Mouse (Mus musculus): ENCODE measurements around the gene Stk40. TPM values are rescaled to one million over a fixed set of nuclear protein-coding genes. Genes with fewer than 3 reads are reported as not detected.

Gene Stk40
- polyA plus RNA-seq, 1 experiment from 2014 or later: 41.3 TPM

DNA sequence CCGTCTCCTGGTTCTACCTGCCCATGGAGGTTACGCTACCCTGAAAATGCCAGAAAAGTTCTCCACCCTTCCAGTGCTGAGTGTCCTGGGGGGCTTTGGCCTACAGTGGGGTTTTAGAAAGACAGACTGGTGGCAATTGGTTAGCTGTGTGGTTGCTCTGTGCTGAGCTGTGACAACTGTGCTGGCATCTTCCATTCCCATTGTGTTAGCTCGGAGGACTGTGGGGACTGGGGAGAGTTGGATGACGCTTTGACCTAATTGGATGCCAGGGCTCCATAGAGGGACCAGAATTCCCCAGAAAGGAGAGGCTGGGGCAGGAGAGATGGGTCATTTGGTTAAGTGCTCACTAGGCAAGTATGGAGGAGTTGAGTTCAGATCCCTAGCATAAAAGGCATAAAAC is 30.5 kb downstream of the Stk40 start:
- no peak overlapping the region for H3K4me3 ChIP-seq (replicated peaks)
- no peak overlapping the region for H3K9ac ChIP-seq
- H3K27ac ChIP-seq: no peak overlapping the region
- H3K27me3 ChIP-seq: no peaks in the 10 kb centered on the region
- H3K4me1 ChIP-seq: peaks cover 47% of the 10 kb centered on the region
- no peak overlapping the region for H3K4me2 ChIP-seq
- ATAC-seq (replicated peaks; ENCODE audit: low FRiP score): no peak
- WGBS: 94% methylated on average over 4 of the region's 4 CpGs
- peaks cover 60% of the 10 kb centered on the region for H3K36me3 ChIP-seq
- no peaks in the 10 kb centered on the region for H3K9me3 ChIP-seq (replicated peaks)

GRCm38 (mm10) chr4:126134639-126135038 is 30.9 kb downstream of the Stk40 start:
- H3K4me1 ChIP-seq: peaks cover 43% of the 10 kb centered on the region
- 83% methylated on average over 4 of the region's 4 CpGs for WGBS
- no peak overlapping the region for H3K4me3 ChIP-seq (replicated peaks)
- H3K36me3 ChIP-seq: peaks cover 60% of the 10 kb centered on the region
- no peak overlapping the region for H3K4me2 ChIP-seq
- no peaks in the 10 kb centered on the region for H3K9me3 ChIP-seq (replicated peaks)
- no peaks in the 10 kb centered on the region for H3K27me3 ChIP-seq
- H3K27ac ChIP-seq: no peak overlapping the region
- no peak for ATAC-seq (replicated peaks; ENCODE audit: low FRiP score)
- H3K9ac ChIP-seq: no peak overlapping the region

DNA sequence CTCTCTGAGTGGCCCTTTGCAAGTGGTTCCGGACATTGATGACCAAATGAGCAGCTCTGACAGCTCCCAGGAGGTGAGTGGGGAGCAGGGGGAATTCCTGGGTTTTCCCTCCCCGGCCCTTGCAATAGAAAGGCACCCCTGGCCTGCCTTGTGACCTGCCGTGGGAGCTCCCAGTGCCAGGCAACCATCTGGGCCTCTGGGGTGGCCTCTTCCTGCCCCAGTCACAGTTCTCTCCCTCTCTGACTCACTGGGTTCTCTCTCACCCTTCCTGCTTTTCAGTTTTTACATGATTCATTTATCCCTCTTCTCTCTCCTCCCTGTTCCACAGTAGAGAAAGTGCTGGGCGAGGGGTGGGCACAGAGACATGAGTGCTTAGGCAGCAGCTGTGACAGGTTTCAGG is 34.0 kb downstream of the Stk40 start:
- Histone ChIP-seq H3K9ac (no peak overlapping the region), H3K9me3 (replicated peaks) (no peaks in the 10 kb centered on the region), H3K4me1 (peaks cover 28% of the 10 kb centered on the region), H3K27me3 (no peaks in the 10 kb centered on the region), H3K4me3 (replicated peaks) (no peak overlapping the region), H3K4me2 (no peak overlapping the region), H3K36me3 (peaks cover 68% of the 10 kb centered on the region), H3K27ac (no peak overlapping the region)
- no peak for ATAC-seq (replicated peaks; ENCODE audit: low FRiP score)
- 84% methylated on average over 4 of the region's 4 CpGs for WGBS

- Histone ChIP-seq H3K27ac (peak overlapping the region; percentile 68), H3K9me3 (replicated peaks) (no peaks in the 10 kb centered on the region), H3K4me2 (no peak overlapping the region), H3K4me3 (replicated peaks) (no peak overlapping the region), H3K4me1 (peaks cover 27% of the 10 kb centered on the region), H3K36me3 (peaks cover 44% of the 10 kb centered on the region), H3K27me3 (no peaks in the 10 kb centered on the region), H3K9ac (no peak overlapping the region)
- 64% methylated on average over 5 of the region's 5 CpGs for WGBS
- ATAC-seq (replicated peaks; ENCODE audit: low FRiP score): 0 out of 2 replicates have a peak, but pooled peaks have one; percentile 16
These were observed 37.3 kb downstream of the Stk40 start for GRCm38 (mm10) chr4:126141021-126141420.

DNA sequence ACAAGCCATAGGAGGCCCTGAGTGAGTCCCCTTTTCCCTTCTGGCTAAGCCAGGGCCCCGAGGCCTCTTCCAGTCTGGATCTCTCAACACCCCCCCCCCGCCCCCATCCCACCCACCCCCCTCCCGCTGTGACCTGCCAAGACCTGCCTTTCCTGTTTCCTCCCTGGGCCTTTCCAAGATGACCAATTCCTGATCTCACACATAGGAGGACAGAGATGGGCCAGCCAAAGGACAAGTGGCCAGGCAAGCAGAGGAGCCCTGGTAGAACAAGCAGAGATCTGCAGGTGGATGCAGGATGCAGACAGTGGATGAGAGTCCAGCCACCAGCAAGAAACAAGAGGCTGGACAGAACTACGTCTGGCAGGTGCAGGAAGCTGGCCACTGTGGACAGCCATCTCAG is 41.6 kb downstream of the Stk40 start:
- peaks cover 8% of the 10 kb centered on the region; the same call in 1 of the 2 replicates for H3K36me3 ChIP-seq
- no peaks in the 10 kb centered on the region for H3K27me3 ChIP-seq
- ATAC-seq (replicated peaks; ENCODE audit: low FRiP score): no peak
- H3K9ac ChIP-seq: no peak overlapping the region
- no peaks in the 10 kb centered on the region for H3K9me3 ChIP-seq (replicated peaks)
- WGBS: 30% methylated on average over 4 of the region's 4 CpGs
- H3K4me3 ChIP-seq (replicated peaks): no peak overlapping the region
- no peak overlapping the region for H3K4me2 ChIP-seq
- H3K4me1 ChIP-seq: peaks cover 64% of the 10 kb centered on the region
- peak overlapping the region; percentile 99; the same call in 1 of the 2 replicates for H3K27ac ChIP-seq

- H3K27ac ChIP-seq: peak overlapping the region; percentile 99
- peaks cover 69% of the 10 kb centered on the region for H3K4me1 ChIP-seq
- H3K9me3 ChIP-seq (replicated peaks): no peaks in the 10 kb centered on the region
- H3K36me3 ChIP-seq: peaks cover 18% of the 10 kb centered on the region
- H3K4me3 ChIP-seq (replicated peaks): peak overlapping the region; percentile 65
- peak overlapping the region; percentile 74 for H3K4me2 ChIP-seq
- H3K9ac ChIP-seq: 0 out of 2 replicates have a peak overlapping the region, but pooled peaks have one; percentile 75
- ATAC-seq (replicated peaks; ENCODE audit: low FRiP score): no peak
- H3K27me3 ChIP-seq: no peaks in the 10 kb centered on the region
- WGBS: 16% methylated on average over 9 of the region's 9 CpGs
These were observed 43.3 kb downstream of the Stk40 start for GRCm38 (mm10) chr4:126146974-126147532.

GRCm38 (mm10) chr4:126147533-126148160 is 43.9 kb downstream of the Stk40 start, which contains the start of gene Eva1b:
Eva1b (plus strand) TSS chr4:126147744.
- Histone ChIP-seq H3K4me2 (peak within 1 kb of the TSS; percentile 74), H3K4me3 (replicated peaks) (peak within 1 kb of the TSS; percentile 65), H3K4me1 (peaks cover 71% of the 10 kb centered on the region), H3K27ac (peak within 1 kb of the TSS; percentile 99), H3K27me3 (no peaks in the 10 kb centered on the region), H3K36me3 (peaks cover 23% of the 10 kb centered on the region), H3K9ac (peak within 1 kb of the TSS; percentile 75), H3K9me3 (replicated peaks) (no peaks in the 10 kb centered on the region)
- under 1% methylated on average over 24 of the region's 24 CpGs for WGBS
- ATAC-seq (replicated peaks; ENCODE audit: low FRiP score): peak; percentile 90

DNA sequence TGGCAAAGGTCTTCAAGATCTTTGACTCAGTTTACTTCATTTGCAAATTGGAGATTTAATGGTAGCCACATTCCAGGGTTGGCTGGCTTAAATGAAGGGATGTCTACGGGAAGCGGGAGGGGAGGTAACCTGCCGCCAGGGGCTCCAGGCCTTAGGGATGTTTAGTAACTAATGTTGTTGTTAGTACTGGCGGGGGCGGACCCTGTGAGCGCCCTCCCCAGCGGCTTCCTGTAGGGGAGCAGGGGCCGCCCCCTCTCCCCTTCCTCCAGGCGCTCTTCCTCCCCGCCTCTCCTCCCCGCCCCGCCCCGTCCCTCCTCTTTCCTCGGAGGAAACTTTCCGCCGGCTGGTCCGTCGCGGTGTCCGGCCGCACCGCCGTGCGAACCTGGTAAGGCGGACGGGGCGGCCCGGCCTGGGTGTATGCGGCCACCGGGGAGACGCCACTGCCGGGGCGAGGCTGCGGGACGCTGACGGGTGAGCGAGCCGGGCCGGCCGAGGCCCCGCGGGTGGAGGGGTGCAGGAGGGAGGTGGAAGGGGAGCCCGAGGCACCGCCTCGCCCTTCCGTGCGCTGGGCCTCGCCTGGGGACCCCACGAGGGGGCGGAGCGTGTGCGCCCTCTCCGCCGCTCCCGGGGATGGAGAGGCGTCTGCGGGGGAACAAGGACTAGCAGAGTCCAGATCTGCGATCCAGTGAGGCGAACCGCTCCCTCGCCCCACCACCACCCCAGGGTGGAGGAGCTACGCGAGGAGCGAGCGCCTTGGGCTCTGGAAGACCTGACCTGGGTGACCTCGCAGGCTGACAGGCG is 44.6 kb downstream of the Stk40 start:
- Histone ChIP-seq H3K36me3 (peaks cover 30% of the 10 kb centered on the region), H3K9ac (peak overlapping the region; percentile 75), H3K4me3 (replicated peaks) (peak overlapping the region; percentile 65), H3K27me3 (no peaks in the 10 kb centered on the region), H3K4me1 (peaks cover 75% of the 10 kb centered on the region), H3K27ac (peak overlapping the region; percentile 99), H3K9me3 (replicated peaks) (no peaks in the 10 kb centered on the region), H3K4me2 (peak overlapping the region; percentile 74)
- WGBS: under 1% methylated on average over 67 of the region's 67 CpGs
- peak; percentile 68 for ATAC-seq (replicated peaks; ENCODE audit: low FRiP score)

GRCm38 (mm10) chr4:126149041-126149676 is 45.4 kb downstream of the Stk40 start:
- peaks cover 31% of the 10 kb centered on the region for H3K36me3 ChIP-seq
- peak overlapping the region; percentile 75 for H3K9ac ChIP-seq
- peak overlapping the region; percentile 74 for H3K4me2 ChIP-seq
- peaks cover 75% of the 10 kb centered on the region for H3K4me1 ChIP-seq
- H3K27me3 ChIP-seq: no peaks in the 10 kb centered on the region
- H3K27ac ChIP-seq: peak overlapping the region; percentile 99
- H3K9me3 ChIP-seq (replicated peaks): no peaks in the 10 kb centered on the region
- 12% methylated on average over 42 of the region's 42 CpGs for WGBS
- 0 out of 2 replicates have a peak, but pooled peaks have one; percentile 1 for ATAC-seq (replicated peaks; ENCODE audit: low FRiP score)
- H3K4me3 ChIP-seq (replicated peaks): peak overlapping the region; percentile 65

GRCm38 (mm10) chr4:126149798-126150197 is 46.0 kb downstream of the Stk40 start:
- Histone ChIP-seq H3K4me3 (replicated peaks) (peak overlapping the region; percentile 65), H3K4me1 (peaks cover 78% of the 10 kb centered on the region), H3K36me3 (peaks cover 31% of the 10 kb centered on the region), H3K4me2 (peak overlapping the region; percentile 74), H3K27me3 (no peaks in the 10 kb centered on the region), H3K9ac (peak overlapping the region; percentile 75), H3K9me3 (replicated peaks) (no peaks in the 10 kb centered on the region), H3K27ac (peak overlapping the region; percentile 99)
- WGBS: 8% methylated on average over 10 of the region's 10 CpGs
- ATAC-seq (replicated peaks; ENCODE audit: low FRiP score): peak; percentile 1; the same call in 1 of the 2 replicates

GRCm38 (mm10) chr4:126150297-126150948 is 46.7 kb downstream of the Stk40 start:
- Histone ChIP-seq H3K9ac (no peak overlapping the region), H3K9me3 (replicated peaks) (no peaks in the 10 kb centered on the region), H3K4me3 (replicated peaks) (peak overlapping the region; percentile 65), H3K36me3 (peaks cover 31% of the 10 kb centered on the region), H3K4me2 (peak overlapping the region; percentile 74), H3K27ac (peak overlapping the region; percentile 99), H3K4me1 (peaks cover 80% of the 10 kb centered on the region), H3K27me3 (no peaks in the 10 kb centered on the region)
- 21% methylated on average over 16 of the region's 16 CpGs for WGBS
- peak; percentile 57 for ATAC-seq (replicated peaks; ENCODE audit: low FRiP score)
